Mouse (Mus musculus): Measurements from ENCODE around the gene Ube2g2. TPM values are rescaled to one million over a fixed set of nuclear protein-coding genes. Genes with fewer than 3 reads are reported as not detected.

Ube2g2 gene
- polyA plus RNA-seq, 1 experiment from 2014 or later, result 78.1 TPM

GRCm38 (mm10) chr10:77613409-77613808 is 8.7 kb upstream of the Ube2g2 start:
- H3K4me2 ChIP-seq (ENCODE audit: low read depth, low read length, severe bottlenecking), result no peak overlapping the region
- ATAC-seq (replicated peaks; ENCODE audit: low FRiP score), result no peak
- 87% methylated on average over 3 of the region's 3 CpGs for WGBS
- H3K36me3 ChIP-seq (ENCODE audit: control insufficient read depth, insufficient read depth, low read length), result peaks cover 10% of the 10 kb centered on the region; the same call in 1 of the 2 replicates
- no peak overlapping the region for H3K27ac ChIP-seq (ENCODE audit: low read depth, low read length)
- no peak for DNase-seq (ENCODE audit: low spot score)
- no peak overlapping the region for H3K4me3 ChIP-seq (ENCODE audit: low read depth, low read length)
- H3K4me1 ChIP-seq (replicated peaks; ENCODE audit: control insufficient read depth, insufficient read depth, low read length), result no peaks in the 10 kb centered on the region
- H3K9ac ChIP-seq (ENCODE audit: low read length), result no peak overlapping the region
- no peaks in the 10 kb centered on the region for H3K27me3 ChIP-seq (ENCODE audit: control insufficient read depth, insufficient read depth, low read length)
- H3K9me3 ChIP-seq (ENCODE audit: control insufficient read depth, low read length), result no peaks in the 10 kb centered on the region

- no peak for DNase-seq (ENCODE audit: low spot score)
- Histone ChIP-seq H3K4me3 (ENCODE audit: low read depth, low read length) (no peak overlapping the region), H3K27me3 (ENCODE audit: control insufficient read depth, insufficient read depth, low read length) (no peaks in the 10 kb centered on the region), H3K9me3 (ENCODE audit: control insufficient read depth, low read length) (no peaks in the 10 kb centered on the region), H3K36me3 (ENCODE audit: control insufficient read depth, insufficient read depth, low read length) (peaks cover 9% of the 10 kb centered on the region; the same call in 1 of the 2 replicates), H3K27ac (ENCODE audit: low read depth, low read length) (no peak overlapping the region), H3K9ac (ENCODE audit: low read length) (no peak overlapping the region), H3K4me1 (replicated peaks; ENCODE audit: control insufficient read depth, insufficient read depth, low read length) (no peaks in the 10 kb centered on the region), H3K4me2 (ENCODE audit: low read depth, low read length, severe bottlenecking) (no peak overlapping the region)
- 93% methylated on average over 8 of the region's 8 CpGs for WGBS
- no peak for ATAC-seq (replicated peaks; ENCODE audit: low FRiP score)
These were observed 6.4 kb upstream of the Ube2g2 start for GRCm38 (mm10) chr10:77615647-77616046.

- H3K36me3 ChIP-seq (ENCODE audit: control insufficient read depth, insufficient read depth, low read length), result peaks cover 6% of the 10 kb centered on the region; the same call in 1 of the 2 replicates
- ATAC-seq (replicated peaks; ENCODE audit: low FRiP score), result no peak
These were observed 5.9 kb upstream of the Ube2g2 start for GRCm38 (mm10) chr10:77616166-77616565.

DNA sequence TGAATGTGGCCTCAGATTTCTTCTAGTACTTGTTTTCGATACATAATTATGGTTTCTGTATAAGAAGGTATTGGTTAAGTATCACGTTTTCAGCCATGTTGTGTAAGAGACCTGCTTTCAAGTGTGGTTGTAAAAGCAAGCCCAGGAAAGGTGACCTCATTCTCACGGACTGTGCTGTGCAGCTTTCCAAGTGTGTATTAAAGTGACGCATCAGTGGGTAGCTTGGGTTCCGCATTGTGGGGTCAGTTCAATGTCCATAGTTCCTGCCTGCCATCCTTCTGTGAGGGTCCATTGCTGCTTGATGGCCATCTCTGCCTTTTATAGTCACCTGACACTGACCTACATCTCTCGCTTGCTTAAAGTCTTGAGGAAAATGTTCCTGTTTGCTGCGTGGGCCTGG is 5.1 kb upstream of the Ube2g2 start:
- WGBS, result 93% methylated on average over 7 of the region's 7 CpGs
- DNase-seq (ENCODE audit: low spot score), result no peak
- ATAC-seq (replicated peaks; ENCODE audit: low FRiP score), result no peak
- H3K9me3 ChIP-seq (ENCODE audit: control insufficient read depth, low read length), result no peaks in the 10 kb centered on the region
- peaks cover 6% of the 10 kb centered on the region; the same call in 1 of the 2 replicates for H3K36me3 ChIP-seq (ENCODE audit: control insufficient read depth, insufficient read depth, low read length)
- no peaks in the 10 kb centered on the region for H3K27me3 ChIP-seq (ENCODE audit: control insufficient read depth, insufficient read depth, low read length)
- no peak overlapping the region for H3K27ac ChIP-seq (ENCODE audit: low read depth, low read length)
- 0 out of 2 replicates have a peak, but pooled peaks cover 3% of the 10 kb centered on the region for H3K4me1 ChIP-seq (replicated peaks; ENCODE audit: control insufficient read depth, insufficient read depth, low read length)
- H3K9ac ChIP-seq (ENCODE audit: low read length), result no peak overlapping the region
- no peak overlapping the region for H3K4me3 ChIP-seq (ENCODE audit: low read depth, low read length)
- H3K4me2 ChIP-seq (ENCODE audit: low read depth, low read length, severe bottlenecking), result no peak overlapping the region

More at GRCm38 (mm10) chr10:77616166-77616565, 5.9 kb upstream of the Ube2g2 start:
- no peak overlapping the region for H3K9ac ChIP-seq (ENCODE audit: low read length)
- no peaks in the 10 kb centered on the region for H3K9me3 ChIP-seq (ENCODE audit: control insufficient read depth, low read length)
- H3K4me3 ChIP-seq (ENCODE audit: low read depth, low read length), result no peak overlapping the region
- 94% methylated on average over 9 of the region's 9 CpGs for WGBS
- H3K4me2 ChIP-seq (ENCODE audit: low read depth, low read length, severe bottlenecking), result no peak overlapping the region
- H3K27ac ChIP-seq (ENCODE audit: low read depth, low read length), result no peak overlapping the region
- H3K4me1 ChIP-seq (replicated peaks; ENCODE audit: control insufficient read depth, insufficient read depth, low read length), result no peaks in the 10 kb centered on the region
- H3K27me3 ChIP-seq (ENCODE audit: control insufficient read depth, insufficient read depth, low read length), result no peaks in the 10 kb centered on the region
- DNase-seq (ENCODE audit: low spot score), result no peak

- DNase-seq (ENCODE audit: low spot score) (no peak), ATAC-seq (replicated peaks; ENCODE audit: low FRiP score) (no peak)
- Histone ChIP-seq H3K36me3 (ENCODE audit: control insufficient read depth, insufficient read depth, low read length) (no peaks in the 10 kb centered on the region; the same call in 1 of the 2 replicates), H3K9me3 (ENCODE audit: control insufficient read depth, low read length) (no peaks in the 10 kb centered on the region), H3K27me3 (ENCODE audit: control insufficient read depth, insufficient read depth, low read length) (no peaks in the 10 kb centered on the region), H3K9ac (ENCODE audit: low read length) (peak overlapping the region; percentile 95), H3K4me2 (ENCODE audit: low read depth, low read length, severe bottlenecking) (peak overlapping the region; percentile 70), H3K27ac (ENCODE audit: low read depth, low read length) (peak overlapping the region; percentile 58), H3K4me1 (replicated peaks; ENCODE audit: control insufficient read depth, insufficient read depth, low read length) (peaks cover 10% of the 10 kb centered on the region; the same call in 1 of the 2 replicates), H3K4me3 (ENCODE audit: low read depth, low read length) (peak overlapping the region; percentile 97)
- WGBS, result 77% methylated on average over 8 of the region's 8 CpGs
These were observed 529 bp upstream of the Ube2g2 start for GRCm38 (mm10) chr10:77621546-77621945.

GRCm38 (mm10) chr10:77623069-77623492 is 1.0 kb downstream of the Ube2g2 start:
- H3K9ac ChIP-seq (ENCODE audit: low read length), result peak overlapping the region; percentile 95
- no peaks in the 10 kb centered on the region for H3K36me3 ChIP-seq (ENCODE audit: control insufficient read depth, insufficient read depth, low read length)
- H3K4me1 ChIP-seq (replicated peaks; ENCODE audit: control insufficient read depth, insufficient read depth, low read length), result peaks cover 10% of the 10 kb centered on the region; the same call in 1 of the 2 replicates
- DNase-seq (ENCODE audit: low spot score) (no peak), ATAC-seq (replicated peaks; ENCODE audit: low FRiP score) (no peak)
- no peak overlapping the region for H3K27ac ChIP-seq (ENCODE audit: low read depth, low read length)
- H3K27me3 ChIP-seq (ENCODE audit: control insufficient read depth, insufficient read depth, low read length), result no peaks in the 10 kb centered on the region
- peak overlapping the region; percentile 70 for H3K4me2 ChIP-seq (ENCODE audit: low read depth, low read length, severe bottlenecking)
- H3K9me3 ChIP-seq (ENCODE audit: control insufficient read depth, low read length), result no peaks in the 10 kb centered on the region
- WGBS, result 7% methylated on average over 8 of the region's 8 CpGs
- peak overlapping the region; percentile 97 for H3K4me3 ChIP-seq (ENCODE audit: low read depth, low read length)

GRCm38 (mm10) chr10:77623639-77624400 is 1.7 kb downstream of the Ube2g2 start:
- DNase-seq (ENCODE audit: low spot score), result no peak
- Histone ChIP-seq H3K36me3 (ENCODE audit: control insufficient read depth, insufficient read depth, low read length) (no peaks in the 10 kb centered on the region), H3K27me3 (ENCODE audit: control insufficient read depth, insufficient read depth, low read length) (no peaks in the 10 kb centered on the region), H3K4me2 (ENCODE audit: low read depth, low read length, severe bottlenecking) (peak overlapping the region; percentile 70), H3K4me1 (replicated peaks; ENCODE audit: control insufficient read depth, insufficient read depth, low read length) (peaks cover 10% of the 10 kb centered on the region; the same call in 1 of the 2 replicates), H3K9ac (ENCODE audit: low read length) (peak overlapping the region; percentile 95), H3K9me3 (ENCODE audit: control insufficient read depth, low read length) (no peaks in the 10 kb centered on the region), H3K27ac (ENCODE audit: low read depth, low read length) (no peak overlapping the region), H3K4me3 (ENCODE audit: low read depth, low read length) (peak overlapping the region; percentile 97)
- 90% methylated on average over 10 of the region's 10 CpGs for WGBS
- ATAC-seq (replicated peaks; ENCODE audit: low FRiP score), result no peak

DNA sequence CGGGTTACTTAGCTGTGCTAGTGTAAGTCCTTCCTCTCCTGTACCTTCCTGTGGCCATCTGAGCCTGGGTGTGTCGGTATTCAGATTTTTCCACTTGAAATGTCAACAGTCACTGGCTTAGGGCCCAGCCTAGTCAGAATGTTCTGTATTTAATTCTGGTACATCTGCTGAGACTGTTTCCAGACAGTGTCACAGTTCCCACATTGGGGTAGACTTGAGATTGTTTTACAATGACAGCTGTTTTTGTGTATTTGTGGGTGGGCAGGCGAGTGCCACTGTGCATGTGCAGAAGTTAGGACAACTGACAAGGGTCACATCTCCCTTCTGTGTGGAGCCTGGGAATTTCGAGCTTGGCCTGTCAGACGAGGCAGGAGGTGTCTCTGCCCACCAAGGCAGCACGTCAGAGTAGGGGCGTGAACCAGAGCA is 2.5 kb downstream of the Ube2g2 start:
- Histone ChIP-seq H3K36me3 (ENCODE audit: control insufficient read depth, insufficient read depth, low read length) (no peaks in the 10 kb centered on the region), H3K4me1 (replicated peaks; ENCODE audit: control insufficient read depth, insufficient read depth, low read length) (peaks cover 10% of the 10 kb centered on the region; the same call in 1 of the 2 replicates), H3K9ac (ENCODE audit: low read length) (no peak overlapping the region), H3K4me2 (ENCODE audit: low read depth, low read length, severe bottlenecking) (no peak overlapping the region), H3K9me3 (ENCODE audit: control insufficient read depth, low read length) (no peaks in the 10 kb centered on the region), H3K27me3 (ENCODE audit: control insufficient read depth, insufficient read depth, low read length) (no peaks in the 10 kb centered on the region), H3K27ac (ENCODE audit: low read depth, low read length) (no peak overlapping the region), H3K4me3 (ENCODE audit: low read depth, low read length) (no peak overlapping the region)
- 79% methylated on average over 7 of the region's 7 CpGs for whole genome bisulfite sequencing
- DNase-seq (ENCODE audit: low spot score) (no peak), ATAC-seq (replicated peaks; ENCODE audit: low FRiP score) (no peak)
